Mouse (Mus musculus) CD8-positive naive resting alpha-beta T cell, adult 2 months (primary cell): ENCODE measurements around the gene Kcnip1.

Experiments used
- DNase-seq, 2 experiments: peaks; one replicate each; pipeline ENCODE4 v3.0.0; 2022; ENCODE audit warnings: low read depth in 2 of 2, low spot score in 2 of 2

Gene Kcnip1

DNA sequence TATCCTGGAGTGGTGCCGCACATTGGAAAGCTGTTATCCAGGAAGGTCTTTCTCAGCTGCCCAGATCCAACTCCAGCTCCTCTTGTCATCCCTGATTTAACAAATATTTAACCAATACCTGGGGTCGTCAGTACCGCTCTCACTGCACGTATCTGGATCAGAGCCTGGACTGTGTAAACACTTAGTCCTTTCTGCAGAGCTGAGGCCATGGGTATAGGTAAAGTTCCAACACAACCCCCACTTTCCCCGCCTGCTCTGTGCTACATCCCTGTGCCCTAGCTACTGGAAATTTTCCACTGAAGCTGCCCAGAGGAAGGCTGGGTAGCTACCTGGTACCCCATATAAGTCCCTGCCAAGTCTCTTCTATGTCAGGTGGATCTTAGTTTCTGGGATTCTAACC, 3.0 kb downstream of the Kcnip1 start:
- DNase-seq = no peak

DNA sequence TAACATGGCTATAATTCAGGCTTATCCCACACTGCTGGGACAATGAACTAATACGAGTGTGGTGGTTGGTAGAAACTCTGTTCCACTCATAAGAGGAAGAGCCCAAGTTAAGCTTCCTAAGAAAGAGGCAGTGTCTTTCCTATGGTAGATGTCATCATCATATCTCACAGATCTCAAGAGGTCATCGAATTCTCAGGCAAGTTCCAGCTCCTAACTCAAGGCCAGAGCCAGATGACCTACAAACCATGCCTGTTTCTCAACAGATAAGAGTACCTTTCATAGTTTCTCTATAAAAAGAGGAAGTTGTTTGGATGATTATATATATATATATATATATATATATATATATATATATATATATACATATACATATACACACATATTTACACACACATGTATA, 6.4 kb downstream of the Kcnip1 start:
- DNase-seq = no peak

DNA sequence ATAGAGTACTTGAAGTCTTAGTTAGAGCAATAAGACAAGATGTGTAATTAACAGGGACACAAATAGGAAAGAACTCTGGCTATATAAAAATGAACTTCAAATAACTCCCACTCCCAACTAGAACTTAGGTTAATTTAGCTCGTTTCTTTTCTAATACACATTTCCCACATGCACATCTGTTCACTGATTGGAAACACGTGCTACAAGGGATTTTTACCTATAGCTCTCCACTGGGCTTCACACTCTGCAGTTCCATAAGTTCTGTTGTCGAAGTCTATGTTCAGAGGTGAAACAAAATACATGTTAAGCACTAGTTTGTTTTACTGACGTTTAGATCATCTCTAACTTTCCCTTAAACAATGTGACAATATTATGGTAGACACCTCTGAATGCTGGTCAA, 12.8 kb downstream of the Kcnip1 start:
- no peak for DNase-seq

DNA sequence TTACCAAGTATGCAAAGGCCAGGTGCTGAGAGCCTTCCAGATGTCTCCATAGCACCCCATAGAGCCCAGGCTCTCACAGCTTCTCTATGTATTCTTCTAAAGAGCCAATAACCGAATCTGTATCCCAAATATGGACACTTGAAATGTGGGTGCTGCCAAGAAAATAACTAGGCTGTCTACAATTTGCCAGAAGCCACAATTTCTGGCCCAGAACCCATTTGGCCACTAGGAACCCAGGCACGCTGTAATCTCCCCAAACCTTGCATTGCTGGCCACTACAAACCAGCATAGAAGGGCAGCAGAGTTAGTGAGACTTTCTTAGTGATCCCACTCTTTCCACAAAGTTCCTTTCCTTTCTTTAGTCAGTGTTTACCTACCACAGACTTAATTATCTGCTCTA, 17.8 kb downstream of the Kcnip1 start:
- no peak for DNase-seq

DNA sequence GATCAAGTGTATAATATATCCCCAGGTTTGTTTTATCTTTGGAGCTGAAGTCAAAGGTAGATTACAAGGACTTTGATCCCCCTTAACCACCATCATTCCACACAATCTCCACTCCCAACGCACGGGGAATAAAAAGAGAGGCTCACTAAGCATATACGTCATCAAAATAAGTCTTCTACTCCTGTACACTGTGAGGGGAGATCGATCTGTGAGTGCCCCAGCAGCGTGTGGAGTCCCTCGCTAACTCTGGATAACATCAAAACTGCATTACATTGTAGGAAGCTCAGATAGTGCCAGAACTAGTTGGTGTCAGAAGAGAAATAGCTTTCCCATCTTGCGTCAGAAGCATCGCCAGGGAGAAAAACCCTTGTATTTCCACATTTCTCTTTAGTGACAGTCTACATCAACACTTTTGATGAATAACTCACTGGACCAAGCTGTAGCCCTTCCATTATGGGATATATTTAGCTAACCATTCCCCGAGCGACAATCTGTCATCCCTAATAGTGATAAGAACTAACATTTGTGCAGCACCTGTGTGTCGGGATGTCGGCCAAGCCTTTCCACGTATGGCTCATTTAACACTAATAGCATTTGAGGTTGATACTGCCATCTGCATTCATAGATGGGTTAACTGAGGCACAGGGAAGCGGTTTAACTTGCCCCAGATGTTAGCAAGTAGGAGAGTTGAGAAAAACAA, 18.5 kb downstream of the Kcnip1 start:
- DNase-seq = no peak

DNA sequence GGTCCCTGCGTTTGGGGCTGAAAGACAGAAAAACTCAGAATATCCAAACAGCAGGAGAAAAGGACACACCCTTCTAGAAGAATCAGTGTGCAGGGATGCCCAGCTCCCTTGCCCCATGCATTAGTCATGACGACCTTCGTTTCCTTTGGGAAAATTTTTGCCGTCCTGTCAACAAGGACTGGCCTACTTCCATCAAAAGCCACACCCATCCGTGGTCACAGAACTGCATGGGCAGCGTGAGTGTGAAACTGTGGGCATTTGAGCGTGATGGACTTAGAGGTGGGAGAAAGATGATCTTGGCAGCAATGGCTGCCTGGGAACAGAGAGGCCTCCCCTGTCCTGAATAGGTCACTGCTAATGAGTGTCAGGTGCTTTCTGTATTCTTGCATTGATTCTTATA, 20.8 kb downstream of the Kcnip1 start:
- no peak for DNase-seq

DNA sequence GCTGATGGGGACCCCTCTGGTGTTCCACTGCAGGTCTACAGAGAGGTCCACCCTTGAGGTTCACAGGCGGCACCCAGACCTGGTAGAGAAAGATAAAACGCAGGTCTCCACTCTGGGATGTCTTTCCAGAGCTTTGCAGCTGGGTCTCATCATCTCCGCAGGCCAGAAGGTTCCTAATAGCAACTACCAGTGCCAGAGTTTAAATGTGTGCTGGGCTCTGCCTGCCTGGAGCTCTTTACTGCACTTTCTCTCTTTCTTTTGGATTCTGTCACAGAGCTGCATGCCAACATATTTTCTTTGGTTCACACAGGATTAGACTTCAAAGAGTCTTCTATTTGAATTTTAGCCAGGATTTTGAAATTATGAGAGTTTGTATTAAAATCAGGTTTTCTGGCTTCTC, 23.8 kb downstream of the Kcnip1 start:
- DNase-seq = no peak

DNA sequence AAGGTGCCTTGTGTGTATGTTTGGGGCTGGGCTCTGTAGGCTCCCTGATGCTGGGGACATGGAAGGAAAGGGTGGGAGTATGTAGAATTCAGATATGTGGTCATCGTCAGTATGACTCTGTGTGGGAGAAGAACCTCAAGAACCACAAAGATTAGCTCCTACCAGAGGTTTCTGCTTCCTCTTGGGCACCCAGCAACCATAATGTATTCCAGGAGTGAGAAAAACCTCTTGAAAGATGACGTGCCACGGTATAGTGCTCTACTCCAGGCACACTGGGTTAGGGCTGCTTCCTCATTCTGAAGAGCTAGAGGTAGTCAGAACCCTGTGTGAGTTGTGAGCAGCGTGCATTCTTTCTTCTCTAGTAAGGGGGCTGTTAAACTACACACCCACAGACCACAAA, 25.2 kb downstream of the Kcnip1 start:
- DNase-seq = no peak

DNA sequence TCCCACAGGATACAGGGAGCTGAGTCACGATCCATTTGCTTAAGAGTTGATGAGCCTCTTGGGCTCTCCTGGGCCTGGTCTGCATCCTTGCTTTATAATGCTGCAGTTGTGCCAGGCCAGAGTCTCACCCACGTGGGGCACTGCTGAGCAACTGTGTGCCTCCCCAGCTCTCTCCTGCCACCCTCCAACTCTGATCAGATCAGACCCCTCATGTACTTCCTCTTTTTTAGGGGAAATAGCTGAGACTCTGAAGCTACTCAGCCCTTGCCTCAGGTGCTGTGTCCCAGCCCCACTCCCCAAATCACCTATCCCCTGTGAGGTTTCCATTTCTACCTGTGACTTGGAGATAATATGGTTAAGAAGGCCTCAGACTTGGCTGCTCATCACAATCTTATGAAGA, 27.6 kb downstream of the Kcnip1 start:
- no peak for DNase-seq

DNA sequence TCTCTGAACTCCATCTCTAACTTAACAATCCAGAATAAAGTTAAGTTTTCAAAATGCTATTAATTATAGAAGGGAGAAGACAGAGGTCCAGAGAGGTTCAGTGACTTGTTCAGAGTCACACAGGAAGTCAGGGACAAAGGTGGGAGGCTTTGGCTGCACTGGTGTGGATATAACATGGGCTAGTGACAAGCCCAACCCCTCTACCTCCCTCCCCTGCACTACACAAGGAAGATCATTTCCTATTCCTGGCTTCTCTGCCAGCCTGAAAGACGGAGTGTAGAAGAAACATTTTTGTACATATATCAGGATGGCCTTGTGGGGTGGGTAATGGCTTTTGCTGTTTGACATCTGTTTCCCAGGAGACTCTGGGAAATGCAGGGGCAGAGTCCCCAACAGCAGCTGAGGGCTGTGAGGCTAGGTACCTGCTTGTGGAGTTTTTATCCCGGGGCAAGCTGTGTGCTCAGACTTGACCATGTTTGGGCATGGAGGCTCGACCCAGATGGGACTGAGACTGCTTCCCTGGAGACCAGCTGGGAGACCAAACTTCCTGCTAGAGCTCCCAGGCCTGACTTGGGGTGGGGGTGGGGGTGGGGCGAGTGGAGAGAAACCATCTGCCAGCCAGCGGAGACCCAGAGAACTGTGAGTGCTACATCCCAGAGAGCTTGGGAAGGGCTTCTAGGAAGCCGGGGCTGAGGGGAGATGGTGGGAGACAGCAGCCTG, 30.1 kb downstream of the Kcnip1 start, which contains the start of gene Kcnmb1:
Gene Kcnmb1, plus strand, starts transcription at position 326 of the 720 bp plus-strand sequence.
- no peak for DNase-seq

DNA sequence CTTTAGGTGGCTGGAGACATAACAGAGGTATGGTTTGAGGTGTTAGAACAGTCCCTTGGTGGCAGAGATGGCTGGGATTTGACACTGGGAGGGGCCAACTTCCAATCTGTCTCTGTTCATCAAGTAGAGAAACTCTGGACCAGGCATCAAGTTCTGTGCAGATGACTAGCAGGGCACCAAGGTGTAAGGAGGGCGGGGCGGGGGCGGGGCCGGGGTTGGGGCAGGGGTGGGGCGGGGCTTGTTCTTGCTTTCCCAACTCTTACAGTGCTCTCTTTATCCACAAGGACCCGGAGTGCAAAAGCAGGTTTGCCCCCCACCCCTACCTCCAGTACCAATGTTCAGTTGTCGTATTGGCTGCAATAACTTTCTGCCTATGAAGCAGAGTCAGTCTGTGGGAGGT, 30.8 kb downstream of the Kcnip1 start:
- no peak for DNase-seq

DNA sequence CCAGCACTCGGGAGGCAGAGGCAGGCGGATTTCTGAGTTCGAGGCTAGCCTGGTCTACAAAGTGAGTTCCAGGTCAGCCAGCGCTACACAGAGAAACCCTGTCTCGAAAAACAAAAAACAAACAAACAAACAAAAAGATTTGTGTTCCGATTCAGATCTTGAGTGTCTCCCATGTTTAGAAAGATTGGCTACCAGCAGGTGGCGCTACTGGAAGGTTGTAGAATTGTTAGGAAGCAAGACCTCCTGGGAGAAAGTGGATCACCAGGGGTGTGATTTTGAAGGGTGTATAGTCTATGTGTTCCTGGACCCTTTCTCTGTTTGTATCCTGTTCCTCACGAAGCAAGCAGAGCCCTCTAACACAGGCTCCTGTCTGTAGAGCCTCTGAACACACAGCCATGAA, 34.2 kb downstream of the Kcnip1 start:
- DNase-seq = peak; percentile 35 to 53

DNA sequence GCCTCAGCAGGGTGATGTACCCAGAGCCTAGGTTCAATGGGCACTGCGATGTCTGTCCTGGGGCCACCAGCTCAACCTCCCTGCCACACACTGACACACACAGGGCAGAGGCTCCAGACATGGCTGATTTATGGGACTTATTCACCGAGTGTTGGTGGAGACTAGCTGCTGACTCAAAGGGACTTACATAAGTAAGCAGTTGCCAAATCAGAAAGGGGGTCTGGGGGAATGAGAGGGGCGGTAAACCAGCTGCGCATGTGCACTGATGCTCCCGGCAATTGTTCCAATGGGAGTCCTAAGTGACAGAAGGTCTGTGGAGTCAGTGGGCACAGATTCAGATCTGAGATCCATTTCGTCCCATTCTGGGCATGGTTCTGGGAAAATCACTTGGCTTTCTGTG, 35.4 kb downstream of the Kcnip1 start:
- DNase-seq = no peak

DNA sequence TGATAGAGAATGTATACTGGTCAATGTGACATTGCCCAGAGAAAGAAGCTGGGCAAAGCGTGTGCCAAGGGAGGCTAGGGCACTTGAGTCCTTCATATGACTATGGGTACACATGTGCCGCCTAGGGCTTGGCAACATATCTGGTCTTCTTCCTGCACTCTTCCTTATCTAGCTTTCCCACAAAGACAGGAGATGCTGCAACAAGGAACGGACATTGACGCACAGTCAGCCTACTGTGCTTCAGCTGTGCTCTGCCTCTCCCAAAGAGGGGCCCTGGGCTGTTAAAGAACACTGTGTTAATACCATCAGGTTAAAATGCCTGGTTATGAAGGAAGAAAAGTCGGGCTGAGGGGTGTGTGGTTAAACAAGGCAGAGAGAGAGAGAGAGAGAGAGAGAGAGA, 36.3 kb downstream of the Kcnip1 start:
- DNase-seq = no peak

DNA sequence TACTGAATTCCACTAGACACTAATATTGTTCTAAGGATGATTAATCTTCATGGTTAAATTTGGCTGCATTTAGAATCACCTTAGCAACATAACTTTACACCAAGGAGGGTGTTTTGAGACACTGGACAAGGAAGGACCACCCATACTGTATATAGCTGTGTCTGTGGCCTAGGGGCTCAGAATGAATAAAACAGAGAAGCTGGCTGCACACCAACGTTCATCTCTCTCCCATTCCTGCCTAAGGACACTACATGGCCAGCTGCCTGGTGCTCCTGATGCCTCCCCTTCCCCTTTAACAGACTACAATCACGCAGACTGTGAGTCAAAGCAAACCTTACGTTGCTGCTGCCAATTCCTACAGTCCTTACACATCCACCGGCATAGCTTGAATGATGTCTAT, 37.0 kb downstream of the Kcnip1 start:
- DNase-seq = no peak

DNA sequence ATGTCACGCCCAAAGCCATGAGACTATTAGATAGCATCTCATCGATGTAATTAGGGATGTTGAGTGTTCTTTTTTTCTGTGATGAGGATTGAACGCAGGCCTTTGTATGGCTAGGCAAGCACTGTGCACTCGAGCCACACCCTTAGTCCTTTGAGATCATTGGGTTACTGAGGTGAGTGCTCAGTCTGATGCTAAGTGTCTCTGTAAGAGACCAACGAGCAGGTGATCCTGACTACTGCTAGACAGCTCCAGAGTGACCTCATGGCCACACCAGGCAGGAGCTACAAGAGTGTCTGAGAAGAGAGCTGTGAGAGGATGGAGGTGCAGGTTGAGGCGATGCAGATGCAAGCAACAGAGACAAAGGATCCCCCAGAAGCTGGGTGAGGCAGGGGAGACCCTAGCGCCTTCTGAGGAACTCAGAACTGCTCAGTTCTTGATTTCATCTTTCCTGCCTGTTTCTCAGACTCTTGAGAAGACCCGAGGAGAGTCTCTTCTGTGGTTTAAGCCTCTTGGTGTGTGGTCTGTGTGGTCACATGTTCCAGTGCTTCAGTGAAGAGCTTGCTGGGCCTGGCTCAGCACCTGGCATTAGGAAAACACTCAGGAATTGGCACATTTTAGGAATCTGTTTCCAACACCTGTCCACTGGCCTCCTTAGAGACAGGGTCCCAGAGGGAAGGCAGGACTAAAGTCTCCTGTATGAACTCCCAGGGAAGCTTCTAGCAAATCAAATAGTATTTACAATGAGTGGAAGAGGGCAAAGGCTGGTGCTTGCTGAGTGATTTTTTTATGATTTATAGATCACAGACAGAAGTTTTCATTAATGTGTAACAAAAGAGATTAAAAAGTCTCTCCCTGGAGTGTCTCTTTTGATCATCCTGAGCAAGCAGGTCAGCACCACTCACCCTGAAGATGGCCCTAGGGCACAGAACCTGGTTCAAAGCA, 41.0 kb downstream of the Kcnip1 start:
- DNase-seq = no peak

DNA sequence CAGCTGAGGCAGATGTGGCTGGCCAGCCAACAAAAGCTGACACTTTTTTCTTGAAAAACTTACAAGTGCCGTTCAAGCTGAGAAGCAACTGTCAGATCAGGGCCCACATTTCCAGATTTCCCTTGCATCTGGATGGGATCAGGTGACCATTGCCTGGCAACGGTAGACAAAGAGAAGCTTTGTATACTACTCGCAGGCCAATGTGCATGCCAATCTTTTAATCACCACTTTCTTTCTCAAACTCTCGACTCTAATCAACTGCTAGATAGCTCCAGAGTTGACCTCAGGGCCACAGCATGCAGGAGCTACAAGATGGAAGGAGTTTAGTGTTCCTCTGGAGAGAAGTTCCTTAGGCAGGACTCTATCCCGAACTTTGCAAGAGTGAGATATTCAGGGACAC, 41.8 kb downstream of the Kcnip1 start:
- no peak for DNase-seq

DNA sequence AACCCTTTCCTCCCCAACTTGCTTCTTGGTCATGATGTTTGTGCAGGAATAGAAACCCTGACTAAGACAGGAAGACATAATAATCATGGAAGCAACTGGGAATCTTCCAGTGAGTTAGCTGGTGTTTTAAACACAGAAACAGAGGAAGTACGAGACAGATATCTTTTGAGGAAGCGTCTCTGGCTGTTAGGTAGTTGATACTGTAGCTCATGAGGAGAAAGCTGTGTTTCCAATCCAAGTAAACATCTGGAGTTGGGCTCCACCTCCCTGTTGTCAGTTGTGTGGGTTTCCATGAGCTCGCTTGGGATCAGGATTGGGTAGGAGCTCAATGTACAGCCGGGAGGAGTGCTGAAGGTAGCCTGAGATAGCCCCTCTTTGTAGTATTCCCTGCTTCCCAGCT, 46.5 kb downstream of the Kcnip1 start:
- DNase-seq = no peak

DNA sequence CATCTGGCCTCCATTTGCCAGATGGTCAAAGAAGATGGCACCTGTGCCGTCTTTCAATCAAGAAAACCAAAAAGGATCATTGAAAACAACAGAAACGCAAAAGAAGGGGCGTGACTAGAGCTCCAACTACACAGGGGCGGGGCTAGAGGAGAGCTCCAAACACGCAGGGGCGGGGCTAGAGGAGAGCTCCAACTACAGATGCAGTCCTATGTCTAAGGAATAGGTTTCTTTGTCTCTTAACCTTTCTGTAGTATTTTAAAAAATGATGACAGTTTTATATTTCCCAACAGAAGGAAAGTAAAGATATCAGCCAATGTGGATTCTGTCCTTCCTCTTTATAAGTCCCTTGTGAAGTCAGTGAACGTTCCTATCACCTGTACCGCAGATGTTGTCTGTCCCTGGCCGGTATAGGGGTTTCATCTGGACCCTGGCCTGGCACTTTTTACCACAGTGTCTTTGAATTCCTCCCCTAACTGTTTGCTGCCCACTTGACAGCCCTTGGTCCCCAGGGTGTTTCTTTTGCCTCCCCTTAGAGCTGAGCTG, 48.1 kb downstream of the Kcnip1 start:
- no peak for DNase-seq

DNA sequence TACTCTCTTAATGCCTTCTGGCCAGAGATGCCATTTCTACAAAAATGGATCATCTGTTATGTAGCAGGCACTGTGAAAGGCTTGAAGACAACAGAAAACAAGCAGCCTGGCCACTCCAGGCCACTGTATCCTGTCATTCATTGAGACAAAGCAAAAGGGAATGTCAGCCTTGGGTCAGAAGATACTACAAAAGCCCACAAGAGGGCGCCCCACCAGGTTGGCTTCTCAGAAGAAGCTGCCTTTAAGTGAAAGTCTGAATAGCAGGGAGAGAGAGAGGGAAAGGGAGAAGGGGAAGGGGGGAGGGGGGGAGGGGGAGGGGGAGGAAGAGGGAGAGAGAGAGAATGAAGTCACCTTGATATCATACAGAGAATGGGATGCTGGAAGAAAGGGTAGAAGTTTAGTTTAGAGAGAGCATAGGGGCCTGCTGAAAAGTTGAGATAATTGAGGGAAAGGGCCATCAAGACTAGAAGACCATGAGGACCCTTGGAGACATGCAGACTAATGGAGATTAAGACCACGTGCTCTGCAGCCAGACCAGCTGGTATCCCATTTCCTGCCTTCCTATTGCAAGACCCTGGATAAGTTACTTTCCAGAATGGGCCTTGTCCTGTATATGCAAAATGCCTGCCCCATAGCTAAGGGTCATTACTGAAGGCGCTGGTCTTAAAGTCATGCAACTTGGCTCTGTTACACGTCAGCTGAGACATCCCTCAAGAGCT, 48.7 kb downstream of the Kcnip1 start:
- peak; percentile 29 to 44 for DNase-seq

DNA sequence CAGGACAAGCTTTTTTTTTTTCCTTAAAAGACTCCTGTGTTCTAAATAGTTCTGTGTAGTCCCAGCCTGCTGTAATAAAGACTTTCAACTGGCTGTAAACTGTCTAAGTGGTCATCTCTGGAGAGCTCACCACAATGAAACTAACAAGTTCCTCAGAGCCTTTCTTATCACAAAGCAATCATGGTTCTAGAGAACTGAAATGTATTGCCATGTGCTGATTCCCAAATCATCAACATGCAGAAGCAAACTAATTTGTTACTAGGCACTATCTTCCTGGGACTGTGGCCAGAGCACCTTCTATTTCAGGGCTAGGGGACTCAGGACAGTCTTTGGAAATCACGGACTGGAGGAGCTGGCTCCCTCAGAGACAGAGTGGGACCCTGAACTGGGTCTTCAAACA, 49.4 kb downstream of the Kcnip1 start:
- no peak for DNase-seq
